Mouse (Mus musculus): Measurements from ENCODE around the gene Defb33.

Gene Defb33

DNA sequence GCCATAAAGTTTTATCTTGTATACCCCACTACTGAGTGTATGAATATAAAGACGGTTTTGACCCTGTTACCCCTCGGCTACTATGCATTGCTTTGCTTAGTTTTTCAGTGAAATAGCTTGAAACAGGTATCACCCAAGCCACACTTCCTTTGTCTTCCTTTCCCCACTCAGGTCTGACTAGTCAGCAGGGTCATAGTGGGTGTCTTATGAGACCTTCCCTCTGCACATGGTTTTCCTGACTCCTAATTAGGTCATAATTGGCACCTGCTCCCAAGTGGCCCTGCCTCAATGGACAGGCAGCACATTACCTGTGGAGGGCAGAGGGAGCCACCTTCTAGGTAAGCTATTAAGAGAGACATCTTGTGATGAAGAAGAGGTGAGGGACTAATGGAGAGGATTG, at the start of gene Defb33:
TSS of gene Defb33 (plus strand) at position 301 of the 400 bp plus-strand sequence.
- DNase-seq (ENCODE audit: low spot score) = no peak

DNA sequence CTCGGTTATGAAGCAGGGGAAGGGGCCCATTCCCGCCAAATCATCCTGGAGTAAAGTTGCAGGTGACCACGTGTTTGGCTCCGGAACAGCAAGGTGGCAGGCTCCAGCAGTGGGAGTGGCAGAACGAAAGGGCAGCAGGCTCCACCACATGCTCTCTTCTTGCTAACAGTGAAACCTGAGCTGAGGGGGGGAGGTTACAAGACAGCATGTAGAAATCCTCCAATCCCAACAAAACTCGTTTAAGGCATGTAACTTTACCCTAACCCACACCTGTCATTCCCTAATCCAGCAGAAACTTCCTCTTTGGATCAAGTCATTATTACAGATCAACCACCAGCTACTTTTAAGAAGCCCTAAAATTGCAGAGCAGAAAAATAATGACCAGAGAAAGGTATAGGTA, 17.9 kb upstream of the Defb33 start:
- DNase-seq (ENCODE audit: low spot score) = no peak

- DNase-seq (ENCODE audit: low spot score) = no peak
Observed at GRCm38 (mm10) chr8:20902527-20902926, 10.1 kb downstream of the Defb33 start, which contains the start of gene Gm15056. Gm15056 (minus strand) TSS chr8:20902627.

DNA sequence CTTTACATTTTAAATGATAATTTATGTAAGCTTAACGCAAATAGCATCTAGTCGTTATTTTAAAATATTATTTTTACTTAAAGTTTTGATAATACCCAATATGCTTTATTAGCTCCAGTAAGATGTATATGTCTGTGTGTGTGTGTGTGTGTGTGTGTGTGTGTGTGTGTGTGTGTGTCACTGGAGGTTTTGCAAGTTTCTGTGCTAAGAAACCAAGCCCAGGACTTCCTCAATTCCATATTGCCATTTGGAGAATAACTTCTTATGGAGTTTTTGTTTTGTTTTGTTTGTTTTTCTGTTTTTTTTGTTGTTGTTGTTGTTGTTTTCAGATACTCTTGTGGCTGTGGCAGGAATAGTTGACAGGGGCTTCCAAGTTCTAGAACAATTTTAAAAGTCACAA, 14.7 kb downstream of the Defb33 start:
- no peak for DNase-seq (ENCODE audit: low spot score)

DNA sequence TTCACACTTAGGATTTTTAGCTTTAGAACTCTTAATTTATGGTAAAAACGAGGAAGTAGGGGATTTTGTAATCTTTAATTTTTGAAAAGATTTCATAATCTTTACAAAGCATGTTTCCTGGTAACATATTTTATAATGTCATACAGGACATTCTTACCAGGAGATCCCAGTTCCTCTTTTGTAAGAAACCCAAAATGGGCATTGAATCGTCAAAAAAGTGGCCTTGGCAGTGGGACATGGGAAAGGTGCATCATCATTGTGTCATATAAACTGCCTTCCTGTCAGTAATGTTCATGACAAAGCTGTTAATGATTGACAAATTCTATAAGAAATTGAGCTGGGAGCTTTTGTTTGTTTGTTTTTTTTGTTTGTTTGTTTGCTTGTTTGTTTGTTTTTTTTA, 15.8 kb downstream of the Defb33 start:
- no peak for DNase-seq (ENCODE audit: low spot score)

- no peak for DNase-seq (ENCODE audit: low spot score)
Observed at GRCm38 (mm10) chr8:20912288-20912687, 19.8 kb downstream of the Defb33 start.

DNA sequence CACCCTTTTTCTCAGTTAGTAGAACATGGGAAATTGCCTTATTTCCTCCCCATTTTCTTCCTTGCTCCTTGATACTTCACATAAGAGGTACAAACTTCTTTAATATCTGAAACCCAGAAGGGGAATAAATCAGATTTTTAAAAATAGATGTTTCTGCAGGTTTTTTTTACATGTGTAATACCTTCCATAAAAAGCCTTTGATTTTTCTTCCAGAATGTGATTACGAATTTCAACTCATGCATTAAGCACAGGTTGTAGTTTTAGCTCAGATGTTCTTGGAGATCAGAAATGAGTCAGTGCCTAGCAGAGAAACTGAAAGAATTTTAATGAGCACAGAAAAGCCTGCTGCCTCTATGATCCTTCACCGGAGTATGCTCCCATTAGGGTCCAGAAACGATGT, 29.5 kb downstream of the Defb33 start, which contains the start of gene Gm6040:
TSS of gene Gm6040 (minus strand) at position 101 of the 400 bp plus-strand sequence.
- no peak for DNase-seq (ENCODE audit: low spot score)

DNA sequence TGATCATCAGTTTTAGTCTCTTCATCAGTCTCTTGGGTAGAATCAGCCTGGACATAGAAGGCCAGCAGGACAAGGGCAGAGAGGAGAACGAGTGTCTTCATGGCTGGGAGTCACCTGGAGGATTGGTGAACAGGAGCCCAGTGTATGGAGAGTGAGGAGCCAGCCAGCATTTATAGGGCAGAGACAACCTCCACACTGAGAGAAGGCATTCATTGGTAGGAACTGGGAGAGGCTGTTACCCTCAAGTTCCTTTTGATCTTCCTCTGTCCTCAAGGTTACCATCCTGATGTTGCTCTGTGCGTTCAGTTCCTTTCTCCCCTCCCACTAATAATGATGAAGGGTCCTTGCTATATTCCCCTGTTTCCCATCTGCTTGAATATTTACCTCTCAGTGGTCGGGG, 52.1 kb downstream of the Defb33 start, which contains the start of gene AY761185:
TSS of gene AY761185 (minus strand) at position 101 of the 400 bp plus-strand sequence.
- no peak for DNase-seq (ENCODE audit: low spot score)

Measured in testis, postnatal 10 days (tissue).